Mouse (Mus musculus) kidney, embryonic 15.5 days (tissue): ENCODE data around the gene Vmn1r85. TPM values are rescaled to one million over a fixed set of nuclear protein-coding genes. Genes with fewer than 3 reads are reported as not detected.
"Not testable (repeated sequence)": the region's sequence is repeated elsewhere in the genome, so short reads cannot be mapped to it uniquely, and the experiment has no call there.

ENCODE experiments used
- ATAC-seq: fragments of 200-750 bp; cut with Nextera tagmentation; replicated peaks from 2 replicates; pipeline ENCODE4 v1.8.0; 2017; ENCODE audit warnings: moderate TSS enrichment; ENCODE audit not compliant: low FRiP score
- H3K27ac ChIP-seq: fragments of 300-500 bp; sonication (generic); 2 replicates; pipeline ENCODE4 v1.5.1; 2015; ENCODE audit warnings: mild to moderate bottlenecking, inconsistent platforms
- H3K27me3 ChIP-seq: fragments of 300-500 bp; sonication (generic); 2 replicates; pipeline ENCODE4 v1.6.1; 2015; ENCODE audit warnings: inconsistent platforms
- H3K36me3 ChIP-seq: fragments of 300-500 bp; sonication (generic); 2 replicates; pipeline ENCODE4 v1.6.1; 2015; ENCODE audit warnings: inconsistent platforms
- H3K4me1 ChIP-seq: fragments of 300-500 bp; sonication (generic); 2 replicates; pipeline ENCODE4 v1.6.1; 2015; ENCODE audit warnings: inconsistent platforms
- H3K4me2 ChIP-seq: fragments of 300-500 bp; sonication (generic); 2 replicates; pipeline ENCODE4 v1.6.1; 2015; ENCODE audit warnings: moderate library complexity, mild to moderate bottlenecking, inconsistent platforms
- H3K4me3 ChIP-seq: fragments of 300-500 bp; sonication (generic); replicated peaks from 2 replicates; pipeline ENCODE4 v1.5.1; 2015; ENCODE audit warnings: mild to moderate bottlenecking, inconsistent platforms
- H3K9ac ChIP-seq: fragments of 300-500 bp; sonication (generic); 2 replicates; pipeline ENCODE4 v1.6.1; 2015; ENCODE audit warnings: mild to moderate bottlenecking, inconsistent platforms
- H3K9me3 ChIP-seq: fragments of 300-500 bp; sonication (generic); replicated peaks from 2 replicates; pipeline ENCODE4 v1.6.1; 2016; ENCODE audit warnings: inconsistent platforms
- WGBS: fragments of 180-500 bp; shearing (Covaris S2); methylation state at CpG from one replicate; pipeline ENCODE4 v1.1.7; 2015; ENCODE audit warnings: mixed read lengths; 5-methylcytosine and 5-hydroxymethylcytosine counted together
- polyA plus RNA-seq: library from polyadenylated mRNA; unstranded; fragments of >200 nt; fragmentation: Nextera tagmentation; extraction: Ambion mirVana; gene quantifications from 2 replicates; pipeline ENCODE4 v1.2.1, GENCODE M21; 2015

Vmn1r85 gene
- not detected in 2 replicates for polyA plus RNA-seq

- Histone ChIP-seq H3K9ac (no peak within 1 kb of the TSS), H3K4me3 (no peak within 1 kb of the TSS), H3K9me3 (no peaks in the 10 kb centered on the region), H3K27me3 (no peaks in the 10 kb centered on the region), H3K27ac (no peak within 1 kb of the TSS), H3K4me1 (no peaks in the 10 kb centered on the region), H3K36me3 (no peaks in the 10 kb centered on the region), H3K4me2 (no peak within 1 kb of the TSS)
- 65% methylated on average over 3 of the region's 3 CpGs for WGBS
- no peak for ATAC-seq
Observed at GRCm38 (mm10) chr7:13095073-13095472, at the start of gene Vmn1r85. Vmn1r85 (minus strand) TSS chr7:13095173.

DNA sequence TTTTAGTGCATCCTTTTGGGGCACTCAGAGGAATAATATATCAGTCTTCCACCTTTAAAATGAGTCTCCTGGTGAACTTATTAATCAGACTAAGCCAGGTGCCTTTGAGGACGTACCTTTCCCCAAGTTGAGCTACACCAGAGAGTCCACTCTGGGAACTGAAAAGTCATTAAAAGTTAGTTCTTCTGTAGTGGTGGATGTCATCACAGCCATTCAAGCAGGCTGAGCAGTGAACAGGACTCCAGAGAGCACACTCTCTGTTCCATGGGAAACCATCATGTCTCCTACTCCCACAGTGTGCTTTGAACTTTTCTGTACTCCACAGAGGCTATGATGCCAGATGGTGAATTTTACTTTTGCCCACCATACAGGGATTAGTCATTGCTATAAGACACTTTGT lies 45.1 kb upstream of the Vmn1r85 start, which contains the start of gene Vmn1r87:
Vmn1r87 (minus strand) TSS at position 101 of the 400 bp plus-strand sequence.
- WGBS, result 91% methylated on average over 1 of the region's 1 CpGs
- ATAC-seq, result no peak
- no peaks in the 10 kb centered on the region for H3K27me3 ChIP-seq
- H3K4me2 ChIP-seq, result no peak within 1 kb of the TSS
- H3K27ac ChIP-seq, result no peak within 1 kb of the TSS
- no peaks in the 10 kb centered on the region for H3K36me3 ChIP-seq
- H3K9me3 ChIP-seq, result no peaks in the 10 kb centered on the region
- no peak within 1 kb of the TSS for H3K9ac ChIP-seq
- no peaks in the 10 kb centered on the region for H3K4me1 ChIP-seq
- no peak within 1 kb of the TSS for H3K4me3 ChIP-seq

- no peaks in the 10 kb centered on the region for H3K36me3 ChIP-seq
- no peak for ATAC-seq
- no peak overlapping the region for H3K4me3 ChIP-seq
- no peak overlapping the region for H3K4me2 ChIP-seq
- no peaks in the 10 kb centered on the region for H3K9me3 ChIP-seq
- no peak overlapping the region for H3K27ac ChIP-seq
- H3K27me3 ChIP-seq, result no peaks in the 10 kb centered on the region
- H3K4me1 ChIP-seq, result no peaks in the 10 kb centered on the region
- H3K9ac ChIP-seq, result no peak overlapping the region
Observed at GRCm38 (mm10) chr7:13137340-13137739, 42.4 kb upstream of the Vmn1r85 start.

DNA sequence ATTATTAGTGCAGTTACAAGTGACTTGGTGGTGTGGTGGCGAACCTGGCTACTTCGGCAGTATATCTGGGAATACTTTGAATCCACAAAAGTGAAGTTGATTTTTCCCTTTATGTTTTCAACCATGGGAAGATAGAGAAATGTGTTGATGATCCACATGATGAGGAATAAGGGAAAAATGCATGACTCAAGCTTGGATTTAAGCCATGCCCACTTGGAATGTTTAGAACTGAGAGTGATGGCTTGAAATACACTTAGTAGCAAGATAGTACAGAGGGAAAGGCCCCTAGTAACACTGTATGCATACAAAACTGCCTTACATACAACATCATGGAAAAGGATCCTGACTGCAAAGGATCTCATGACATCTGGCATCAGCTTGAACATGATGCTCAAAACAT lies 36.9 kb upstream of the Vmn1r85 start:
- Histone ChIP-seq H3K9ac (no peak overlapping the region), H3K4me1 (no peaks in the 10 kb centered on the region), H3K4me3 (no peak overlapping the region), H3K9me3 (no peaks in the 10 kb centered on the region), H3K27me3 (no peaks in the 10 kb centered on the region), H3K4me2 (no peak overlapping the region), H3K27ac (no peak overlapping the region), H3K36me3 (no peaks in the 10 kb centered on the region)
- WGBS, result 86% methylated on average over 2 of the region's 2 CpGs
- no peak for ATAC-seq

DNA sequence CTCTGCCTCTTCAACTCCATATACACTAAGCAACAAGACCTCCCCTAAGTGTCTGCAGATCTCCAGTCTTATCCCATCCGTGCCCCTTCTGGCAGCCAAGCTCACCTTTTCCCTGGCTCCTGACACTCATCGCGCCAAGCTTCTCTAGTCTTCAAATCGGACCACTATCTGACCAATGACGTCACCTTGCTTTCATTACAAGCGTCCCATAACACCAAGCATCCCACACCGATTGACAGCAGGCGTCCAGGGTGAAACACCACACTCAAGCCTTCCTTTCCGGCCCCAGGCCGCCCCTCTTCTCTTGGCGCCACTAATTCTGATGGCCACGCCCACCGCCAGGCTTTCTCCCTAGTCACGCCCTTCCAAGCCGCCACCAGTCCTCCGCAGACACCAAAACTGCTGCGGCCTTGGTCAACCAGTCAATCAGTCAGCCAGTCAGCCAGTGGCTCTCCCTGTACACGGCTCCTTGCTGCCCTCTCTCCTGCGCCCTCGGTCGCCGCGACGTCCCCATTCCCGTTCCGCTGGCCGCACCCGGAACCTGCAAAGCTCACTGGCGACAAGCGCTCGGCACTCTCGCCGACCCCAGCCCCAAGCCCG lies 28.7 kb upstream of the Vmn1r85 start:
- Histone ChIP-seq H3K4me3 (peak overlapping the region; percentile 14; the same call in 1 of the 2 replicates), H3K4me2 (peak overlapping the region; percentile 51)
- H3K27me3 ChIP-seq, H3K9me3 ChIP-seq, H3K4me1 ChIP-seq, H3K27ac ChIP-seq, H3K36me3 ChIP-seq, H3K9ac ChIP-seq: not testable (repeated sequence)
- WGBS, result under 1% methylated on average over 21 of the region's 34 CpGs
- ATAC-seq, result peak; percentile 95

- no peak for ATAC-seq
- no peaks in the 10 kb centered on the region for H3K4me1 ChIP-seq
Observed at GRCm38 (mm10) chr7:13119817-13120216, 24.8 kb upstream of the Vmn1r85 start, which contains the start of gene Vmn1r86. Vmn1r86 (minus strand) TSS chr7:13119917.

GRCm38 (mm10) chr7:13072293-13072692 lies 22.7 kb downstream of the Vmn1r85 start:
- no peak for ATAC-seq
- no peaks in the 10 kb centered on the region for H3K4me1 ChIP-seq
- no peaks in the 10 kb centered on the region for H3K36me3 ChIP-seq
- H3K4me3 ChIP-seq, result no peak overlapping the region
- H3K27me3 ChIP-seq, result no peaks in the 10 kb centered on the region
- no peak overlapping the region for H3K9ac ChIP-seq
- 55% methylated on average over 5 of the region's 5 CpGs for WGBS
- H3K4me2 ChIP-seq, result no peak overlapping the region
- no peak overlapping the region for H3K27ac ChIP-seq
- H3K9me3 ChIP-seq, result no peaks in the 10 kb centered on the region

More at GRCm38 (mm10) chr7:13119817-13120216, 24.8 kb upstream of the Vmn1r85 start, which contains the start of gene Vmn1r86:
- Histone ChIP-seq H3K27me3 (no peaks in the 10 kb centered on the region), H3K27ac (no peak within 1 kb of the TSS), H3K4me3 (no peak within 1 kb of the TSS), H3K9me3 (no peaks in the 10 kb centered on the region), H3K9ac (no peak within 1 kb of the TSS), H3K4me2 (no peak within 1 kb of the TSS), H3K36me3 (no peaks in the 10 kb centered on the region)

DNA sequence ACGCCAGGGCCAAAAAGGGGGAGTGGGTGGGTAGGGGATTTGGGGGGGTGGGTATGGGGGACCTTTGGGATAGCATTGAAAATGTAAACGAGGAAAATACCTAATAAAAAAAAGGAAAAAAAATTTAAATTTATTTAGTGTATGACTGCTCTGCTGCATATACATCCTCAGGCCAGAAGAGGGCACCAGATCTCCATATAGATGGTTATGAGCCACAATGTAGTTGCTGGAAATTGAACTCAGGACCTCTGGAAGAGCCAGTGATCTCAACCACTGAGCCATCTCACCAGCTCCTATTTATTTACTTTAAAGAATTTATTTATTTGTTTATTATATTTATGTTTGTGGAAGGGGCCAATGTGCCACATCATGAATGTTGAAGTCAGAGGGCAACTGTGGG lies 31.6 kb downstream of the Vmn1r85 start:
- not testable (repeated sequence) for H3K36me3 ChIP-seq, H3K4me2 ChIP-seq, ATAC-seq, H3K9ac ChIP-seq, H3K27me3 ChIP-seq, H3K27ac ChIP-seq, H3K9me3 ChIP-seq, H3K4me1 ChIP-seq, H3K4me3 ChIP-seq
- WGBS, result 53% methylated on average over 2 of the region's 2 CpGs

DNA sequence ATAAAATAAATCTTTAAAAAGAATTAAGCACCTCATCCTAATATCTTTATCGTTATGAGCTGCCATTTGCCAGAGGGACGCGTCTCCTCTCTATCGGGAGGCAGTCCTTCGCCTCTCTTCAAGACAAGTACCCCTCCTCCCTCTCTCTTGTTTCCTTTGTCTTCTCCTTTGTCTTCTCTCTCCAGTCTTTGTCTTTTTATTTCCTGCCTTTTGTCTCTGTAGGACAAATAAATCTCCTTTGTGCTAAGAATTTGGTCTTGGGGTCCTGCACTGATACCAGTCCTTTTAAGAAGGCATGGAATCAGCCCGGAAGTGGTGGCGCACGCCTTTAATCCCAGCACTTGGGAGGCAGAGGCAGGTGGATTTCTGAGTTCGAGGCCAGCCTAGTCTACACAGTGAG lies 35.4 kb downstream of the Vmn1r85 start:
- 87% methylated on average over 9 of the region's 9 CpGs for WGBS
- no peak overlapping the region for H3K27ac ChIP-seq
- H3K4me2 ChIP-seq, result no peak overlapping the region

GRCm38 (mm10) chr7:13056913-13057700 lies 37.9 kb downstream of the Vmn1r85 start:
- Histone ChIP-seq H3K4me2 (no peak overlapping the region), H3K4me1 (peaks cover 5% of the 10 kb centered on the region), H3K27me3 (no peaks in the 10 kb centered on the region), H3K27ac (no peak overlapping the region), H3K9ac (no peak overlapping the region), H3K4me3 (no peak overlapping the region), H3K9me3 (no peaks in the 10 kb centered on the region), H3K36me3 (no peaks in the 10 kb centered on the region)
- no peak for ATAC-seq
- WGBS, result 57% methylated on average over 8 of the region's 8 CpGs

More for the DNA sequence above, 35.4 kb downstream of the Vmn1r85 start:
- no peak overlapping the region for H3K9ac ChIP-seq
- ATAC-seq, result no peak
- no peaks in the 10 kb centered on the region for H3K27me3 ChIP-seq
- H3K4me1 ChIP-seq, result peaks cover 5% of the 10 kb centered on the region
- peaks cover 4% of the 10 kb centered on the region; the same call in 1 of the 2 replicates for H3K9me3 ChIP-seq
- no peak overlapping the region for H3K4me3 ChIP-seq
- no peaks in the 10 kb centered on the region for H3K36me3 ChIP-seq

DNA sequence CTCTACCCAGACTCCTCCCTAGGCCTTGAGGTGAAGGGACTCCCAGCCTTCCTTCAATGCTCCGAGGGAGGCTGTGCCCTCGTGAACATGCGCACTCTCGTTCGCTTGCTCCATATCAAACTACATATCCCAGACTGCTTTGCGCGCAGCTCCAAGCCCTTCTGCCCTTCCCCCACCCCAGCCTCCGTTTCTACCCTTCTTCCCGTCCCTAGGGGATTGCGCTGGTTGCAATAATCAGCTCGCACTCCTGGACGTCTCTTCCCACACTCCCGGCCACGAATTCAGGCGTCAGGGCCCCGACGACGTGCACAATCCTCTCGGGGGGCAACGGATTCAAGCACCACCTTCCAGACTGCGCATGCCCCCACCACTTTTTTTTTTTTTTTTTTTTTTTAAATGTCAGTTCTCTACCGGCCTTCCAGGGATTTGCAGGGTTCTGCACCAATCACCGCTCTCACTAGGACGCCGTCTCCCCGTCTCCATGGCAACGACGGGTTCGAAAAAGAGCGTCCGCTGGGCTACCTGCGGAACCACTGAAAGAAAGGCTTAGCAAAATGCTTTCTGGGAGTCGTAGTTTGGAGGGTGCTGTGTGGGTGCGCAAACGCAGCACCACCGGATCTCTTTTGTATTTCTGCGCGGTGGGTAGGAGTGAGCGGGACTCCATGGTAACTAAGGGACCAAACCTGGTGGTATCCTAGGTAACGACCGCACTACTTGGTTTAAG lies 40.5 kb downstream of the Vmn1r85 start, which contains the start of gene Mzf1:
Mzf1 (minus strand) TSS at position 478 of the 724 bp plus-strand sequence.
- under 1% methylated on average over 41 of the region's 41 CpGs for WGBS
- Histone ChIP-seq H3K36me3 (no peaks in the 10 kb centered on the region), H3K4me2 (peak within 1 kb of the TSS; percentile 69), H3K4me3 (peak within 1 kb of the TSS; percentile 67), H3K27me3 (no peaks in the 10 kb centered on the region), H3K27ac (peak within 1 kb of the TSS; percentile 92), H3K4me1 (peaks cover 5% of the 10 kb centered on the region), H3K9ac (peak within 1 kb of the TSS; percentile 64), H3K9me3 (no peaks in the 10 kb centered on the region)
- peak; percentile 95 for ATAC-seq

GRCm38 (mm10) chr7:13053961-13054286 lies 41.0 kb downstream of the Vmn1r85 start:
- under 1% methylated on average over 15 of the region's 15 CpGs for WGBS
- Histone ChIP-seq H3K4me3 (peak overlapping the region; percentile 67), H3K27me3 (no peaks in the 10 kb centered on the region), H3K9me3 (no peaks in the 10 kb centered on the region), H3K4me1 (peaks cover 5% of the 10 kb centered on the region), H3K9ac (peak overlapping the region; percentile 64), H3K36me3 (no peaks in the 10 kb centered on the region), H3K4me2 (peak overlapping the region; percentile 69), H3K27ac (peak overlapping the region; percentile 92)
- ATAC-seq, result no peak
